Mouse (Mus musculus) heart, postnatal 25 days (tissue): Measurements from ENCODE around the gene Hbq1a. TPM values are rescaled to one million over a fixed set of nuclear protein-coding genes. Genes with fewer than 3 reads are reported as not detected.
A peak's percentile ranks its signal among the peaks of the same experiment; 100 is the strongest.

Experiments used
- DNase-seq: peaks from one replicate; pipeline ENCODE4 v3.0.0; 2022; ENCODE audit warnings: low spot score
- intact Hi-C: fragments of 180-260 bp; cut with DNase I; formaldehyde crosslinking; loops from one replicate; pipeline ENCODE4 v1.15.1; 2025
- total RNA-seq, 2 experiments: library from RNA; stranded (reverse); gene quantifications; 2 replicates each; pipeline ENCODE4 v1.2.3; 2021

Gene Hbq1a
- total RNA-seq, 2 experiments from 2014 or later = 1.3 to 2.0 TPM

GRCm38 (mm10) chr11:32309928-32310327 lies 10.1 kb downstream of the Hbq1a start:
- intact Hi-C loops = no loop called here
- no peak for DNase-seq

DNA sequence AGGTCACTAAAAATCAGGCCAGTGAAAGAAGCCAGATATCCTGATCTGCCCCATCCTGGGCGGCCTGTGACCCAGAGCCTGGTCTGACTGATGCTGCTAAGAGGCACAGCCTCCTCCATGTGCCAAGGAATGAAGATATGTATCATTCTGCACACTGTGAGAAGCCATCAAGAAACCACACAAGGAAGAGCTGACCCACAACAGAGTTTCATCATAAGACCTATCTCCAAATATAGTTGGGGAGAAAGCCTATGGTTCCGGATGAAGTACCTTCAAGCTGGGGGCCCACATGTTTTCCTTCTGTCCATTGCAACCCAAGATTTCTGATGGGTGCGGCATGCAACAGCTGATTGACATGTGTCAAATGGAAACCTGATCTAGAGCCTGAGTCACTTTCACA lies 16.1 kb downstream of the Hbq1a start:
- DNase-seq = no peak
- intact Hi-C loops = no loop called here

DNA sequence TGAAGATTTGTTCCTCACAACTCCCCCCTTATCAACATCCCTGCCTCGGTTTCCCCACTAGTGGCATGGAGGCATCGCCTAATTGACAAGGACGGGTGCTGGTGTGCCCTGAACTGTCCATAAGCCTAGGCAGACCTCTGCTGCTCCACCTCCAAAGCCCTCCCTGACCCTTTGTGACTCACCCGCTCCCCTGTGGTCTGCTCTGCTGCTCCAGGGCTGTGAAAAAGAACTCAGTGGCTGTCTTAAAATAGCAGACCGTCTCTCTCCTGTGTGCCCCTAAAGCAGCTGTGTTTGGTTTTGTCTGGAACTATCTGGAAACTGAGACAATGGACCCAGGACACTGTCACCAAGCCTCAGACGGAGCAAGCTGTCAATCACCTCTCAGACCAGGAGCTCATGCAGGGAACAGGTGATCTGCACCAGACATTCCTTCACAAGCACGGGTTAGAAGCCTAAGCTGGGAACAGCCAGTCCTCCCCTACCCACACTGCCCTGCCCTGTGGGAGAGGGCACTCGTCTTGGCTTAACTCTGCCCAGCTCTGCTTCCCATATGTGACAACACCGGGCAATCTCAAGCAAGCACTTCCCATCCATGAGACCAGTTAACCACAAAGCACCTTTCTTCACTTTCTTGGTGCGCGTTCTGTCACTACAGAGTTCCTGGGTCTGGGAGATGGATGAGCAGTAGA lies 20.8 kb downstream of the Hbq1a start:
- intact Hi-C loops = loop anchor here (5.0 kb wide), 1 partner anchor 33 kb away; the partner anchor contains the start of gene Hbq1b
- DNase-seq = no peak

DNA sequence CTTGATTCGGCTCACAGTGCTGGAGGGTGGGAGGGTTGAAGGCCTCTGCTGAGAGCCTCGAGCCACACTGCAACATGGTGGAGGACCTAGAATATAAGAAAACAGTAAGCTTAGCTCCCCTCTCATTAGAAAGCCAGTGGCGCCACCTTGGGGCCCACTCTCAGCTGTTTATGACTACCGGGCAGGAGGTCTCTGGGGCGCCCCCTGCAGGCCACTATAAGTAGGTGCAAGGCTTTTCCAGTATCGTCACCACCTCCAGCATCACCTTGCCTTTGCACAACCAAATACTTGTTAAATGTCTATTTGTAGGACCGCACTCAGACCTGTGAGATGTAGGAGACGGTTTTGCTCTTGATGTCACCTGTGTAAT lies 21.3 kb downstream of the Hbq1a start:
- peak; percentile 17 for DNase-seq
- intact Hi-C loops = loop anchor here (5.0 kb wide), 1 partner anchor 34 kb away; the partner anchor contains the start of gene Hbq1b

GRCm38 (mm10) chr11:32324609-32325008 lies 24.7 kb downstream of the Hbq1a start:
- peak; percentile 55 for DNase-seq
- intact Hi-C loops = loop anchor here (5.0 kb wide), 1 partner anchor 37 kb away; the partner anchor contains the start of gene Hbq1b

DNA sequence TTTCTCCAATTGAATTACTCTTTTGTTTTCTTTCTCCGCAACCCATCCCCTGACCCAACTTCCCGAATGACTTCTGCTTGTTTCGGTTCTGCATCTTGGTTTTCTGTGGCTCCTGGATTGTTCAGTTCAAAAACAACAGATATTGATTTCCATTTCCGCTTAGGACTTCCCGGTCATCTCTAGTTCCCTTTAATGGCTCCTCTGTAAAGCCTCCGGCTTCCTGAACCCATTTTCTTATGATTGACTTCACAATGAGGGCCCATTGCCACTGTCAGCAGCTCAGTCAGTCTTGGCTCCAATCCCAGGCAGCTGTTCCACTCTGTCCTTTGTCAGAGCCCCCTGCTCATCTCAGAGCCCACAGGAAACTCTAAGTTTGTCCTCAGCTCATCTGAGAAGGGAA lies 31.2 kb downstream of the Hbq1a start:
- DNase-seq = no peak
- intact Hi-C loops = no loop called here

GRCm38 (mm10) chr11:32331861-32332260 lies 32.0 kb downstream of the Hbq1a start:
- no peak for DNase-seq
- intact Hi-C loops = no loop called here

GRCm38 (mm10) chr11:32333235-32333634 lies 33.4 kb downstream of the Hbq1a start:
- intact Hi-C loops = no loop called here
- DNase-seq = no peak

DNA sequence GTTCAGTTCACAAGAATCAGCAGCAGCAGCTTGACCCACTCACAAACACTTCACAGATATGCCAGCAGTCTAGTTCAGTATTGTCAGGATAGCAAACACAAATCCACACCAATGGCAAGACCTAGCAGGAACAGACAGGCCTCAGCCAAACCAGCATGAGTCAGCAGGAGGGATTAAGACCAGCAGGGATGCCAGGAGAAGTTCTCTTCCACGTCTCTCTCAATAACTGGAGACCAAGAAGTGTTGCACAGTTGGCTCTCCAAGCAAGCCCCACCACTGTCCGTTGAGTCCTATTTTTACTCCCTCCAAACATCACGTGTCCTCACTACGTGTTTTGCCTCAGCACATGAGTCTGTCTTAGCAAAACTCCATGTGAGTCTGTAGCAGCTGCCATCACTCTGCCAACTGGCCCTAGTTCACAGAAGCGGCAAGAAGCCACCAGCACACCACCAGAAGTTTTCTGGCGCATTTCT lies 36.6 kb downstream of the Hbq1a start:
- peak; percentile 40 for DNase-seq
- intact Hi-C loops = no loop called here

DNA sequence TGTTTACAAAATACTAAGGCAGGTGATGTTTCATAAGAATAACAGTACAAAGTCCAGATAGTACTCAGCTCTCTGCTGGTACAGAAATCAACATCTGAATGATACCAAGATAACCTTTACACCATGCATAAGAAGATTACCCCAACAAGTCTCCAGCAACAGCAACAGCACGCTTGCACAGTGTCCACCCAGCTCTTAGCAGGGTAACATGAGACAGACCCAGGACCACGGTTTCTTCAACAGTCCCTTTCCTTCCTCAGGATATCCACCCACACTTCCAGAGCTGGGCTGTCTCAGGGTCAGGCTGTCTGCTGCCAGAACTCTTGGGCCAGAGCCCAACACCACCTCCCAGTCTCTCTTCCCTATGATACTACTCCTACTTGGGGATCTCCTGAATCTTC lies 39.3 kb downstream of the Hbq1a start:
- DNase-seq = no peak
- intact Hi-C loops = no loop called here

DNA sequence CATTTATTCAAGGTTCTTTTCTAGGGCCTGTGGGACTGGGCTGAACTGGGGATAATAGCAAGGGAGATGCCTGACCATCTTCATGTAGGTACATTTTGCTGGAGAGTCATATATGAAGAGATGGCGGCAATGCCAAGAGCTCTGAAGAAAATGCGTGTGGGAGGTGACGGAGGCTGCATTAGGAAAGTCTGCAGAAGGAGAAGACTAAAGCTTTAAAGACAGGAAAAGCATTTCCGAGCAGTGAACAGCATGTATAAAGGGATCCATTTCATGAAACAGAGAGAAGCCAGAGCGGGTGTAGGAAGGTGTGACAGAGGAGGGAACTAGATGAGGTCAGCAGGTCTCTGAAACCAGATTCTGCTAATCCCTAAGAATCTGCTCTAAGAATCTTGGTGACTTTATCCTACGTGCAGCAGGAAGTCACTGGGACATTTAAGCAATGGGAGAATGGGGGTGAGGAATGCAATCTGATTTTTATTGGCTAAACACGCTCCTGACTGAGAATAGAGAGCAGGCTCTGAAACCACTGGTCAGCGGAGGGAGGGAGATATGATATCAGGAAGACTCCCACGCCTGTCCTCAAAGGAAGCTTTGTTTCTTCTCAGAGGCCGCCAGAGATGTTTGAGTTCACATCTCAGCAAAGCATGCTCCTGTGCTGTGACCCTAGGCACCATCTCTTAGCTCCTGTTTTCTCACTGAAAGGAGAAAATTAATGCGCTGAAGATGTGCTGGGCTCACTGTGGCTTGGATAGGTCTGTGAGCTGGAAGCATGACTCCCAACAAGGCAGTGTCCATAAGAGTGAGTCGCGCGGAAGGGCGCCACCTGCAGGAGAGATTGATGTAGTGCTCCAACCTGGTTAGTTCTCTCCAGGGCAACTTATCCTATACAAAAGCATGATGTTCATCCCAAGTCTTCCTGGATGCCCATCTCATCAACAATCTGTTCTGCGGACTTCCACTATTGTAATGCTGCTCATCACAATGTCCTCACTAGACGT lies 40.9 kb downstream of the Hbq1a start:
- intact Hi-C loops = no loop called here
- DNase-seq = no peak

- intact Hi-C loops = no loop called here
- no peak for DNase-seq
These were observed 42.9 kb downstream of the Hbq1a start for GRCm38 (mm10) chr11:32342770-32343191.

- no peak for DNase-seq
- intact Hi-C loops = no loop called here
These were observed 43.5 kb downstream of the Hbq1a start for GRCm38 (mm10) chr11:32343350-32343749.

DNA sequence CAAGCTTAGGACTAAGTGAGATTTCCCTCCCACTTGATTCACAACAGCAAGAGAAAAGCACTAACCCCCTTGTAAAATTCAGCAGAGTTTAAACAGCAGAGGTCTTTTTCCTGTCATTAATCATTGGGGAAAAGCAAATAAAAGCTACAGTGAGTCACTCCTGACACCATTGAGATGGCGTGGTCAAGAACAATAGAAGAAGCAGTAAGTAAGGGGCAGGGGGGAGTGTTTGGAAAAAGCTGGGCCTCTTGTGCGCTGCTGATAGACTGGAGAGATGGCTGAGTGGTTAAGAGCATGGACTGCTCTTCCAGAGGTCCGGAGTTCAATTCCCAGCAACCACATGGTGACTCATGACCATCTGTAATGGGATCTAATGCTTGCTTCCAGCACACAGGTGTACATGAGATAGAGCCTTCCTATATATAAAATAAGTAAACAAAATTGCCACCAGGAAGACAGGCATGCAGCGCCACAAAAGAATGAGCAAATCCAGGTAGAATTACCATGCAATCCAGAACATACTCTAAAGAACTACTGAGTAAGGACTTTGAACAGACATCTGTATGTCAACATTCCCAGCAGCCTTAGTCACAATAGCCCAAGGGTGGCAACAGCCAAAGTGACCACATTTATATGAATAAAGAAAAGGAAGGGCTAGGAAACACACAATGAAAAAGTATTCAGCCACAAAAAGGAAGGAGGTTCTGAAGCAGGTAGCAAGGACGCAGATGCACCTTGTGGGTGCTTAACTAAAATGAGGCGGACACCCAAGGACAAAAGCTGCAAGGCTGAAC lies 45.8 kb downstream of the Hbq1a start:
- intact Hi-C loops = loop anchor here (5.0 kb wide), 2 partner anchors 107 to 242 kb away; no protein-coding TSS in a partner anchor
- DNase-seq = no peak

DNA sequence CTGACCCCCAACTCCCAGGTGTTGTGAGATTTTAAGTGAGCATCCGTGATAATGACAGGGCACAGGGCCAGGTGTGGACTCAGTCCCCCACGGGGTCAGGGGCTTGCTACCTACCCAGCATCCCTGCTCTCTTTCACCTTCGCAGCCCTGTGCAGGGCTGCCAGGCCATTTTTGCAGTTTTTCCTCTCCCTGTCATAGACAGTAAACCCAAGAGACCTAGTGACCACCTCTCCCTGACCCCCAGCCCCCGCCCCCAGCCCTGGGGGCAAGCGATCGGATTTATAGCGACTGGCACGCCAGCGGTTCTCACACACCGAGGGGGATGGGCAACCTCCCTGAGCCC lies 47.4 kb downstream of the Hbq1a start:
- intact Hi-C loops = loop anchor here (5.0 kb wide), 2 partner anchors 105 to 240 kb away; no protein-coding TSS in a partner anchor
- no peak for DNase-seq

DNA sequence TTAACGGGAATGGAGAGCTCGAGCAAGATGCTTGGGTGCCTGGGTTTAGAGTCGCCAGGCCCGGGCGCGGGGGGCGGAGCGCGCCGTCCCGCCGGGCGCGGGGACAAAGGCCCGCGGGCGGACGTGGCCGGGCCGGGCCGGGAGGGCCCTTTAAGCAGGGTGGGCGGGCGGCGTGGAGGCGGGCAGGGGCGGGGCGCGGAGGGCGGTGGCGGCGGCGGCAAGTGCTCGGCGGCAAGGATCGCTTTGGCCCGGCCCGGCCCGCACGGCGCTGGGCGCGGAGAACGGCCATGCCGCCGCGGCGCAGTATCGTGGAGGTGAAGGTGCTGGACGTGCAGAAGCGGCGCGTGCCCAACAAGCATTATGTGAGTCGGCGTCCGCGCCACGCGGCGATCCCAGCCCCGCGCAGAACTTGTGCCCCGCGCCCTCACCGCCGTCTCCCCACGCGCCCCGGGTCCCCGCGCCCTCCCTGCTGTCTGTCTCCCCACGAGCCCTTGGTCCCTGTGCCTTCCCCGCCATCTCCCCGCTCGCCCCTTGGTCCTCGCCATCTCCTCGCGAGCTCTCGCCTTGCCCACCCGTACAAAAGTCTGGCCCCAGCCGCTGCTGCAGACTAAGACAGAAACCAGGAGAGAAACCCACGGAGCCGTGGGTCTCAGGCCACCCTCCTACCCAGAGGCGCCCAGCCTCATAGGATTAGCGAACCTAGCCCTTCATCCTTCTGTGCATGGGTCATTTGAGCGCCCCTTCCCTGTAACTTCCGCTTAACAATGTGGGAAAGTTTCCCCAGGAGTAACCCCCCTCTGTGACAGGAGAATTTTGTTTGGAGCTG lies 48.0 kb downstream of the Hbq1a start, which contains the start of gene Sh3pxd2b:
TSS of gene Sh3pxd2b (plus strand) at position 214 of the 826 bp plus-strand sequence.
- intact Hi-C loops = loop anchor here (5.0 kb wide), 2 partner anchors 104 to 239 kb away; no protein-coding TSS in a partner anchor
- DNase-seq = no peak

- intact Hi-C loops = loop anchor here (5.0 kb wide), 2 partner anchors 104 to 239 kb away; no protein-coding TSS in a partner anchor
These were observed 48.8 kb downstream of the Hbq1a start for GRCm38 (mm10) chr11:32348433-32349283.

More at GRCm38 (mm10) chr11:32348433-32349283, 48.8 kb downstream of the Hbq1a start:
- DNase-seq = no peak
